Mouse (Mus musculus) NIH3T3 (cell line): ENCODE results near the gene Rsph6a.
A peak's percentile ranks its signal among the peaks of the same experiment; 100 is the strongest.

ENCODE experiments used
- DNase-seq: peaks from one replicate; pipeline ENCODE4 v3.0.0-alpha.2; 2012; ENCODE audit warnings: low read depth

Rsph6a gene

DNA sequence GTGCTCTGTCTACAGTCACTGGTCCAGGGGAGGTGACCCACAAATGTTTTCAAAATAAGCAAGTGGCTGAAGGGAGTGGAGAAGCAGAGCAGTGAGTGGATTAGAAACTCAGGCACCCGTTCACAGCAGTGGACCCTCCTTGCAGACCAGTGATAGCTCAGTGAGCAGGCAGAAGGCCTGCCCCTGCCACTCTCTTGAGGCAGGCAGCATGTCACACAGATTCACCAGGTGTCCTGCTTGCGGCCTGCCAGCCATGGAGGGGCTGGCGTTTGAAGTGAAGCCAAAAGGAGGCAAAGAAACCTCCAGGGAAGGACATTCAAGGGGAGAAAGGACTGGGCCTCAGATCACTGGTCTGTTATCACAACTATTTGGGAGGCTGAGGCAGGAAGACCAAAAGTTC is 24.2 kb downstream of the Rsph6a start:
- no peak for DNase-seq

DNA sequence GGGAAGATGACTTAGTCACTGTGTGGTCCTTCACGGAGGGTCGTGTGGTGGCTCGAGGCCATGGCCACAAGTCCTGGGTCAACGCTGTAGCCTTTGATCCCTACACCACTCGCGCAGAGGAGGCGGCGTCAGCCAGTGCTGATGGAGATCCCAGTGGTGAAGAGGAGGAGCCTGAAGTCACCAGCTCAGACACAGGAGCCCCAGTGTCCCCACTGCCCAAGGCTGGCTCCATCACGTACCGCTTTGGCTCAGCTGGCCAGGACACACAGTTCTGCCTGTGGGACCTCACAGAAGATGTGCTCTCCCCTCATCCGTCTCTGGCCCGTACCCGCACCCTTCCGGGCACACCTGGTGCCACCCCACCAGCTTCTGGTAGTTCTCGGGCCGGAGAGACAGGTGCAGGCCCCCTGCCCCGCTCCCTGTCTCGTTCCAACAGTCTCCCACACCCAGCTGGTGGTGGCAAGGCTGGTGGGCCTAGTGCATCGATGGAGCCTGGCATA is 26.0 kb downstream of the Rsph6a start:
- no peak for DNase-seq

DNA sequence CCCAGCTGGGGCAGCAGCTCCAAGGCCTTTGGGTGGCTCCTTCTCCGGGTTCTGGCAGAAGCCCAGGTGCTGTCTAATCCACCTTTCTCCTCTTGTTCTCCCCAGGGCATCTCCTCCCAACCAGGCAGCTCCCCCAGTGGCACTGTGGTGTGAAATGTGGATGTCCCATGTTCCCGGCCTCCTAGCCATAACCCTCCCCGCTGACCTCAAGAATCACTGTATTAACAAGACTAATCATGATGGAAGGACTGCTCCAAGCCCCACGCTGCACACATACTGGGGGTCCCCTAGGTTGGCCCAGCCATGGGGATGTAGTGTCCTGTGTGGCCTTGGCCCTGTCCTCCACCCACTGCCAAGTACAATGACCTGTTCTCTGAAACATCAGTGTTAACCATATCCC is 27.7 kb downstream of the Rsph6a start:
- DNase-seq: no peak

DNA sequence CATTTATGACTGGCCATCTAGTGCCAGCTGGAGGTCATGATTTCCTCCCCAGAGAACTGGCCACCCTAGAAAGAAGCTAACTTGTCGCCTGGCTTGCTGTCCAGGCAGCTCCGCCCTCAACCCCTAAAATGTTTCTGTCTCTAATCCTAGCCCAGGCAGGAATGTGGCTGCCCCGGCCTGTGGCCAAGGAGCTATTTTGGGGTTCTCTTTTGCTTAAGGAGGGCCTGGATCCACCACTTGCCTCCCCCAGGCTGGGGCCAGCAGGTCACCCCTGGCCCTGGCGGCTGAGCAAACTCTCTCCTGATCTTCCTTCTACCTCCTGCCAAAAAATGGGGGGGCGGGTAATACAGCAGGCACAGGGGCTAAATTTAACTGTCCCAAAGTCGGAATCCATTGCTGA is 28.6 kb downstream of the Rsph6a start:
- peak; percentile 60 for DNase-seq

DNA sequence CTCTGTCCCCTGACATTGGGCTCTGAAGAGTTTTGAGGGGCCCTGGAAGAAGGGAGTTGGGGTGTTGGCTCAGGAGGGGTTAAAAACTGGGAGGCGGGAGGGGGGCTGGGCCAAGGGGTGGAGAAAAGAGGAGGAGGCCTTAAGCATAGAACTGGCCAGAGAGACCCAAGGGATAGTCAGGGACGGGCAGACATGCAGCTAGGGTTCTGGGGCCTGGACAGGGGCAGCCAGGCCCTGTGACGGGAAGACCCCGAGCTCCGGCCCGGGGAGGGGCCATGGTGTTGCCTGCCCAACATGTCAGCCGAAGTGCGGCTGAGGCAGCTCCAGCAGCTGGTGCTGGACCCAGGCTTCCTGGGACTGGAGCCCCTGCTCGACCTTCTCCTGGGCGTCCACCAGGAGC is 29.2 kb downstream of the Rsph6a start, which contains the start of gene Dmpk:
Dmpk (plus strand) TSS at position 149 of the 400 bp plus-strand sequence.
- DNase-seq: peak; percentile 42

DNA sequence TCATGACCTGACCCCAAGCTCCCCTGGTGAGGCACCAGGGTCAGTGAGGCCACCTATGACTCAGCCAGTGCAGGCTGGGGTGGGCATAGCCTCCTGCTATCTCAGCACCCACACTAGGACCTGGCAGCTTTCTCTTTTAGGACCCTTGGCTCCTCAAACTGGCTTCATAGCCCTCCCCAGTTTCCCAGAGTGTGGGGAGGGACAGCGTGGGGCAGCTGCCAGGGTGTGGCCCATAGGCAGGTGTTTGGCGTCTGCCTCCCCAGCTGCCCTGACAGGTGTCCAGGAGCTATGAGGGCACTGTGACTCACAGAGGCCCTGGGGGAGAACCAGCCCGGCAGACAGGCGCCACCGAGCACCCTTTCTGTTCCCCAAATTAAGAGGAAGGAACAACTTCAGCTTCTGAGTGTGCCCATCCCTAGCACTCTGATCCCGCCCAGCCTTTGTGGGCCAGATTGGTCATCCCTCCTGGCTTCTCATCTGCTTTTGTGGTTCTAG is 29.8 kb downstream of the Rsph6a start:
- DNase-seq: peak; percentile 28

DNA sequence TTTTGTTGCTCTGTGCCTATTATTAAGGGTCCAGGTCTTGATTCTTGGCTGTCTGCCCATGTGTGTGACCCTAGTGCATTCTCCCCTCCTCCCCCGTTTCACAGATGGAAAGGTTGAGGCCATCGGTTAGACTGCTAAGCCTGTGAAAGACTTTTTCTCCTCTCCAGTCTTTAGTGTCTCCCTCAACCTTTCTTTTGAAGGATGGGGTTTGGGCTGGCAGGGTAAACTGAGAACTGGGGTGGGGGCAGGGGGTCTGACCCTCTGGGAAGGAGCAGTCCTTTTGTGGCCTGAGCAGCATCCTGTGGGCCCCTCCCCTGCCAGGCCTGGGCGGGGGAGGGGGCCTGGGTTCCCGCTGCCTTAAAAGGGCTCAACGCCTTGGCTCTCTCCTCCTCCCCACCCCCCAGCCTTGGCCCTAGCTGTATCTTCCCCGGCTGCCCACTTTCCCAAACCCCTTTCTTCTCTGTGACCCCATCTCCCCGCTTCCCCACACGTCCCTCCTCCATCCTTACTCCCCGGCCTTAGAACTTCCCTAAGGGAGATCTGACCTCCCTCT is 30.5 kb downstream of the Rsph6a start:
- peak; percentile 19 for DNase-seq

DNA sequence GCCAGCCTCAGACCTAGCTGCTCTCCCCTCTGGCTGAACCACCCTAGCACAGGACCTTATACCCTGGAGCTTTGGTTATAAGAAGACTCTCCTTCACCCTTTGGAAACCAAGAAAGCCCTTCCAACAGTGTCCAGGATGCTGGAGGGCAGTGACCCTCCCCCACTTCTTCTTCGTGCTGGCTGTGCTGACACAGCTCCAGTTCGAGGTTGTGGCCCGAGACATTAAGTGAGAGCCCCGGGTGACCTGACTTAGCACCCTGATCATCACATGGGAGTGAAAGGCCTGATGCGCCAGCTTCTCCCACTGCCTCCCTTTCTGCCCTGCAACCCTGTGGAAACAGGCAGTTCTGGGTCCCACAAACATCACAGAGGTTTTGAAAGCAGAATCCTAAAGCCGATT is 31.0 kb downstream of the Rsph6a start:
- no peak for DNase-seq

DNA sequence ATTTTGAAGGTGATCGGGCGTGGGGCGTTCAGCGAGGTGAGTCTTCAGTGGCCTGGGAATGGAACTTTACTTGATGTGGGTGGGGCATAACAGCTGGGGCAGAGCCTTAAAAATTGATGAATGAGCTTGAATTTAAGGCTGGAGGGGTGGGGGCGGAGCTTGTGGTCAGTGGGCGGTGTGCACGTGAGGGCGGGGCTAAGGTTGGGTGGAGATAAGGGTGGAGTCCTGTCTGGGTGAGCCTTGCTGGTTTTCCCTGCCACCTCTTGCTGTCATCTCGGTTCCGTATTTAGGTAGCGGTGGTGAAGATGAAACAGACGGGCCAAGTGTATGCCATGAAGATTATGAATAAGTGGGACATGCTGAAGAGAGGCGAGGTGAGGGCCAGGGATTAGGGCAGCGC is 31.6 kb downstream of the Rsph6a start:
- DNase-seq: peak; percentile 74

DNA sequence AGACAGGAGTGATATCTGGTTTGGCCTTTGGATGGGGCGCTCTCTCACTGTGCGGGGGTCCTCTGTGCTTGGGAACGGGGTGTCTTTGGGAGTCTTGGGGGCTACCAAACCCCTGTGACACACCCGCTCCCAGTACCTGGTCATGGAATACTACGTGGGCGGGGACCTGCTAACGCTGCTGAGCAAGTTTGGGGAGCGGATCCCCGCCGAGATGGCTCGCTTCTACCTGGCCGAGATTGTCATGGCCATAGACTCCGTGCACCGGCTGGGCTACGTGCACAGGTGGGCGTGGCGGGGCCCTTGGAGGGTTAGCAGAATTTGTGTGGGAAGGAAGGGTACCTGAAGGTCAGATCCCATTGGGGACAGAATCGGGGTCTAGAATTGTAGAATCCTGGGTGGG is 32.3 kb downstream of the Rsph6a start:
- DNase-seq: no peak

DNA sequence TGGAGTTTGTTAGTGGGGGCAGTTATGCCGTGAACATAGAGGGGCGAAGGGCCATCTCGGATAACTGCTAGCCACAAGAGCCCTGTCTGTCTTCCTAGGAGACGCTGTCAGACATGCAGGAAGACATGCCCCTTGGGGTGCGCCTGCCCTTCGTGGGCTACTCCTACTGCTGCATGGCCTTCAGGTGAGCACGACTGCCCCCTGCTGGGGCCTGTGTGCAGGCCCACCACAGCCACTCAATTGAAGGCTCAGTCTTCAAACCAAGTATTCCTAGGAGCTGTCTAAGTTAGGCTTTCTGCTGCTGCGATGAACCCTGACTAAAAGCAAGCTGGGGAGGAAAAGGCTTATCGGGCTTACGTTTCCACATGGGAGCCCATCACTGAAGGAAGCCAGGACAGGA is 34.3 kb downstream of the Rsph6a start:
- DNase-seq: peak; percentile 80

DNA sequence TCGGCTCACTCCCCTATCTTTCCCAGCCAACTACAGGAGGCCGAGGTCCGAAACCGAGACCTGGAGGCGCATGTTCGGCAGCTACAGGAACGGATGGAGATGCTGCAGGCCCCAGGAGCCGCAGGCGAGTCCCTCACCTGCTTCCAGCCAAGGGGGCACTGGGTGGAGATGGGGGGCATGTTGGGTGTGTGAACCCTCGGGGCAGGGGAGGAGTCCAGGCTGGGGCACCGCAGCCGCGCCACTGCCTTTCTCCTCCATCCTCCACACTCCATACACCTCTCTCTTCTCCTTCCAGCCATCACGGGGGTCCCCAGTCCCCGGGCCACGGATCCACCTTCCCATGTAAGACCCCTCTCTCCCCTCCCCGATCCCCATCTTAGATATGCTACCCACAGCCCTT is 37.4 kb downstream of the Rsph6a start:
- no peak for DNase-seq

DNA sequence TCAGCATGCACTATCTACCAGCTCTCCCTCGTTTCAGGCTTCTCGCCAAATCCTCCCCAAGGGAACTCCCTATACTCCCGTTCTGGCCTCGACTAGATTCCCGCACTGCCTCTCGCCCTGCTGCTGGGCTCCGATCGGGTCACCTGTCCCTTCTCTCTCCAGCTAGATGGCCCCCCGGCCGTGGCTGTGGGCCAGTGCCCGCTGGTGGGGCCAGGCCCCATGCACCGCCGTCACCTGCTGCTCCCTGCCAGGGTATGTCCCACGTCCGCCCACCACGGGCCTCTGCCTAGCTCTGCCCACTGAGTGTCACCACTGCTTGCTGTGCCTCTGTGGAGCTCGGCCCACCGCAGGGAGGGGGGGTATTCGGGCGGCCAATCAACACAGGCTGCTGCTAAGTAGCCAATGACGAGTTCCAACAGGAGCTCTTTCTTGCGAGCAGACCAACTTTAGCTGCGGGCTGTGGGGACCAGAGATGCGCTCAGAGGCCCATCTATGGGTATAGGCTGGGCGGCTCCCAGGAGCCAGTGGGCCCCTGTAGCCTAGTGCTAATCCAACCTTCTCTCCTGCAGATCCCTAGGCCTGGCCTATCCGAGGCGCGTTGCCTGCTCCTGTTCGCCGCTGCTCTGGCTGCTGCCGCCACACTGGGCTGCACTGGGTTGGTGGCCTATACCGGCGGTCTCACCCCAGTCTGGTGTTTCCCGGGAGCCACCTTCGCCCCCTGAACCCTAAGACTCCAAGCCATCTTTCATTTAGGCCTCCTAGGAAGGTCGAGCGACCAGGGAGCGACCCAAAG is 38.1 kb downstream of the Rsph6a start:
- peak; percentile 47 for DNase-seq

DNA sequence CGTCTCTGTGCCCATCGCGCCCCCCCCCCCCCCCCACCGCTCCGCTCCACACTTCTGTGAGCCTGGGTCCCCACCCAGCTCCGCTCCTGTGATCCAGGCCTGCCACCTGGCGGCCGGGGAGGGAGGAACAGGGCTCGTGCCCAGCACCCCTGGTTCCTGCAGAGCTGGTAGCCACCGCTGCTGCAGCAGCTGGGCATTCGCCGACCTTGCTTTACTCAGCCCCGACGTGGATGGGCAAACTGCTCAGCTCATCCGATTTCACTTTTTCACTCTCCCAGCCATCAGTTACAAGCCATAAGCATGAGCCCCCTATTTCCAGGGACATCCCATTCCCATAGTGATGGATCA is 38.7 kb downstream of the Rsph6a start:
- DNase-seq: peak; percentile 92

DNA sequence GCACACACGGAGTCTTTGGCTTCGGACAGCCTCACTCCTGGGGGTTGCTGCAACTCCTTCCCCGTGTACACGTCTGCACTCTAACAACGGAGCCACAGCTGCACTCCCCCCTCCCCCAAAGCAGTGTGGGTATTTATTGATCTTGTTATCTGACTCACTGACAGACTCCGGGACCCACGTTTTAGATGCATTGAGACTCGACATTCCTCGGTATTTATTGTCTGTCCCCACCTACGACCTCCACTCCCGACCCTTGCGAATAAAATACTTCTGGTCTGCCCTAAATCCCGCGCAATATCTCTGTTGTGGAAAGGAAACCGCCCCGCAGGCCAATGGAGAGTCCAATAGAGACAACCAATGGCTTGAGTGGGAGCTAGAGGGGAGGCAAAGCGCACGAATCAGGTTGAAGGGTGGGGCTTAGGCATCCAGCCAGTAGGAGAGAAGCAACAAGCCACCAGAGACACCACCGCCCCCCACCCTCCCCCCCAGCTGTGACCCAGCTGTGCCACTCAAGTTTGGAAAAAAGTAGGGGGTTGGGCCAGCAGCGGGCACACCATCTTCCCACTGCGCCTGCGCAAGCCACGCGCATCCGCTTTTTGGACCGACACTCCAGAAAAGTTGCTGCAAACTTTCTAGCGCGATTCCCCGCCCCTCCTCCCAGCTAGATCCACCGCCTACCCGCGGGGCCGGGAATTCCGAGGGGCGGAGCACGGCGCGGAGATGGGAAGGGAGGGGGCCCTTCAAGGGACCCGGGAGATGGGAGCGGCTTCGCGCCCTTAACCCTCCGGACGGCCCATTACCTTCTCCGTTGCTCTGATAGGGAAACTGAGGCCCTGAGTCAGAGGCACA is 39.3 kb downstream of the Rsph6a start:
- DNase-seq: peak; percentile 100

DNA sequence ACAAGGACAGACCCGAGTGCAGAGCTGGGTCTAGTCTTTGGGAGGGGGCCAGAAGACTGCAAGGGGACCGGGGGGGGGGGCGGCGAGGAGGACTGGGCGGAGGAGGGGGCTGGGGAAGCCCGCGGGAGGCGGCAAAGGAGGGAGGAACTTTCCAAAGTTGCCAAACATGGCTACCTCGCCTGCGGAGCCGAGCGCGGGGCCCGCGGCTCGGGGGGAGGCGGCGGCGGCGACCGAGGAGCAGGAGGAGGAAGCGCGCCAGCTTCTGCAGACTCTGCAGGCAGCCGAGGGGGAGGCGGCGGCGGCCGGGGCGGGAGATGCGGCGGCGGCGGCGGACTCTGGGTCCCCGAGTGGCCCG is 40.0 kb downstream of the Rsph6a start, which contains the start of gene Six5:
Six5 (plus strand) TSS at position 124 of the 355 bp plus-strand sequence.
- DNase-seq: peak; percentile 72

DNA sequence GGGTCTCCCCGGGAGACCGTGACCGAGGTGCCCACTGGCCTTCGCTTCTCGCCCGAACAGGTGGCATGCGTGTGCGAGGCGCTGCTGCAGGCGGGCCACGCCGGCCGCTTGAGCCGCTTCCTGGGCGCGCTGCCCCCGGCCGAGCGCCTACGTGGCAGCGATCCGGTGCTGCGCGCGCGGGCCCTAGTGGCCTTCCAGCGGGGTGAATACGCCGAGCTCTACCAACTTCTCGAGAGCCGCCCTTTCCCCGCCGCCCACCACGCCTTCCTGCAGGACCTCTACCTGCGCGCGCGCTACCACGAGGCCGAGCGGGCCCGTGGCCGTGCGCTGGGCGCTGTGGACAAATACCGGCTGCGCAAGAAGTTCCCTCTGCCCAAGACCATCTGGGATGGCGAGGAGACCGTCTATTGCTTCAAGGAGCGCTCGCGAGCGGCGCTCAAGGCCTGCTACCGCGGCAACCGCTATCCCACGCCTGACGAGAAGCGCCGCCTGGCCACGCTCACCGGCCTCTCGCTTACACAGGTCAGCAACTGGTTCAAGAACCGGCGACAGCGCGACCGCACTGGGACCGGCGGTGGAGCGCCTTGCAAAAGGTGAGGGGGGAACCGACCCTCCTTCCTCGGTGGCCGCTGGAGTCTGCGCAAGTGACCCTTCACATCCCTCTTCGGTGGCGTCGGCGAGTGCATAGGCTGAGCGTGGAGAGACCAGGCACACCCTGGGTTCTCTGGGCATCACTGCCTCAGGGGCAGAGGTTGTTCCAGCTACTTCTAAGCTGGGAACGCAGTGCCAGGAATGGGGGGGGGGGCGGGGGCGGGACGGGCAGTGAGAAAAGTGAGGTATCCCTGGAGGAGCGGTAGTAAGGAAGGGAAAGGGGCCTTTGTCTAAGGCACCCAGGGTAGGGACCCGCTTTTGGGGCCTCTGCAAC is 40.6 kb downstream of the Rsph6a start:
- DNase-seq: peak; percentile 74

DNA sequence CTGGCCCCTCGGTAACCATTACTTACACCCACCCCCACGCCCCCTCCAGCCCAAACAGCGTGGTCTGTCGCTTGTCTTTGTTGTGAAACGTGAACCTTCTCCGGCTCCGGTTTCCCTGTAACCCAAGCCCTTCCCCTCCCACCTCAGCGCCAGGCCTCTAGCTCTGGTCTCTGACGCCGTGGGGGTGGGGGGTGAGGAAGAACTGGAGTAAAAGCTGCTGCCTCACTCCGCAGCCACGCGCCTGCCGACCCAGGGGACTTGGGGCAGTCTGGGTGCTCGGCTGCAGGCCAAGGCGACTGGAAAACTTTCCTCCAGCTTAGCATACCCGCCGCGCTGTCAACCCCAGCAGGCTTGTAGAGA is 41.2 kb downstream of the Rsph6a start:
- peak; percentile 91 for DNase-seq

DNA sequence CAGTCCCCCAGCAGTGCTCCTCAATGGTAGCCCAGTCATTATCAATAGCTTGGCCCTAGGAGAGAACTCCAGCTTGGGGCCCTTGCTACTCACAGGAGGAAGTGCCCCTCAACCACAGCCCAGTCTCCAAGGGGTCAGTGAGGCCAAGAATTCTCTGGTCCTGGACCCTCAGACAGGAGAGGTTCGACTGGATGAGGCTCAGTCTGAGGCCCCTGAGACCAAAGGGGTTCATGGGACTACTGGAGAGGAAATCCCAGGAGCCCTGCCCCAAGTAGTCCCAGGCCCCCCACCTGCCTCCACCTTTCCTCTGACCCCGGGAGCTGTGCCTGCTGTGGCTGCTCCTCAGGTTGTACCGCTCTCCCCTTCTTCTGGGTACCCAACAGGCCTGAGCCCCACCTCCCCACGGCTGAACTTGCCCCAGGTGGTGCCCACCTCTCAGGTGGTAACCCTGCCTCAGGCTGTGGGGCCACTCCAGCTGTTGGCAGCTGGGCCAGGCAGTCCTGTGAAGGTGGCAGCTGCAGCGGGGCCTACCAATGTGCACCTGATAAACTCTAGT is 42.0 kb downstream of the Rsph6a start:
- DNase-seq: no peak

DNA sequence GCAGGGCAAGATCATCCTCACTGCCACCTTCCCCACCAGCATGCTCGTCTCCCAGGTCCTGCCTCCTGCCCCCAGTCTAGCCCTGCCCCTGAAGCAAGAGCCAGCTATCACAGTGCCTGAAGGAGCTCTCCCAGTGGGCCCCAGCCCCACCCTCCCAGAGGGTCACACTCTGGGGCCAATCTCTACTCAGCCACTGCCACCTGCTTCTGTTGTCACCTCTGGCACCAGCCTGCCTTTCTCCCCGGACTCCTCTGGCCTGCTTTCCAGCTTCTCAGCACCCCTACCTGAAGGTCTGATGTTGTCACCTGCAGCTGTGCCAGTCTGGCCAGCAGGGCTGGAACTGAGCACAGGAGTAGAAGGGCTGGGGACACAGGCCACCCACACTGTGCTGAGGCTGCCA is 42.7 kb downstream of the Rsph6a start:
- DNase-seq: no peak

DNA sequence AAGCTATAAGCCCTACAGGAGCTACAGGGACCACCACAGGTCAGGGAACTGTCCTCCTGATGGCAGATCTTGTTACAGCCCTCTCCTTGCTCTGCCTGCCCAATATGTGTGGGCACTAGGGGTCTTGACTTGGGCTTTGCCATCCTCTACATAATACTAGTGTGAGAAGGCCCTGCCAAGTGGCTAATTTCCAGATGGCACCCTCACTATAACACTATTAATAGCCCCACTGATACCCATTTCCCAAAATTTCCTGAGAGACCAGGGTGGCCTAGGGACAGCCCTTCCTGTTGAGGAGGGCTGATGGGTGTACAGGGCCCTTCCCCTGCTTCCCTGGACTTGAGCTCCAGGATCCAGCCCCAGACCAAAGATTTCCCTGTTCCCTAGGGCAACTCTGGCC is 43.4 kb downstream of the Rsph6a start:
- DNase-seq: no peak
